Mouse (Mus musculus) olfactory bulb, adult 2 months (tissue): Measurements from ENCODE around the gene Mfsd2a.

Source experiments
- CTCF ChIP-seq: fragments of 200-500 bp; IDR thresholded peaks from 2 replicates; pipeline ENCODE4 v1.5.1; 2012; ENCODE audit warnings: low read depth, mild to moderate bottlenecking, low read length, moderate library complexity; ENCODE audit not compliant: insufficient read depth
- POLR2A ChIP-seq: fragments of 200-500 bp; IDR thresholded peaks from 2 replicates; pipeline ENCODE4 v1.6.1; 2012; ENCODE audit warnings: mild to moderate bottlenecking, low read depth, low read length, moderate library complexity; ENCODE audit not compliant: insufficient read depth

DNA sequence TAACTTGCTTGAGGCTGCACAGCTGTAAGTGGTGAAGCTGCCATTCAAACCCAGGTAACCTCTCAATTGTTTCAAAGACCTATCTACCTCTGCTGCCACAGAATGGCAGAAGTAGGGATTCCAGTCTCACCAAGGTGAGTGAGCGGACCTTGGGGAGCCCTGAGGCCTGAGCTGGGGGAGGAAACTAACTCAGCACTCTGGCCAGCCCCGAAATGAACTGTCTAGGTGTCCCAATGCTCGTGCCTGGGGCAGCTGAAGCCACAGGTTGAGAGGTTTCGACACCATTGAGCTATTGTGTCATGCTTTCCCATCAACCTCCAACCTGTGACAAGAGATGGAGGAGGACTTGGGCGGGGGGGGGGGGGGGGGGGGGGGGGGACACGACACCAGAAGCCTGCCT, 4.7 kb downstream of the Mfsd2a start:
- TF ChIP-seq CTCF = no peak
- no peak for TF ChIP-seq POLR2A
